Mouse (Mus musculus) spleen, adult 18-20 months (tissue): ENCODE measurements around the gene Pygm.
A peak's percentile ranks its signal among the peaks of the same experiment; 100 is the strongest.

Experiments
- DNase-seq, 2 experiments: peaks; one replicate each; pipeline ENCODE4 v3.0.0; 2022; ENCODE audit warnings: mixed read lengths in 2 of 2

The Pygm gene

GRCm38 (mm10) chr19:6416124-6416770 lies 32.0 kb downstream of the Pygm start:
- no peak for DNase-seq

DNA sequence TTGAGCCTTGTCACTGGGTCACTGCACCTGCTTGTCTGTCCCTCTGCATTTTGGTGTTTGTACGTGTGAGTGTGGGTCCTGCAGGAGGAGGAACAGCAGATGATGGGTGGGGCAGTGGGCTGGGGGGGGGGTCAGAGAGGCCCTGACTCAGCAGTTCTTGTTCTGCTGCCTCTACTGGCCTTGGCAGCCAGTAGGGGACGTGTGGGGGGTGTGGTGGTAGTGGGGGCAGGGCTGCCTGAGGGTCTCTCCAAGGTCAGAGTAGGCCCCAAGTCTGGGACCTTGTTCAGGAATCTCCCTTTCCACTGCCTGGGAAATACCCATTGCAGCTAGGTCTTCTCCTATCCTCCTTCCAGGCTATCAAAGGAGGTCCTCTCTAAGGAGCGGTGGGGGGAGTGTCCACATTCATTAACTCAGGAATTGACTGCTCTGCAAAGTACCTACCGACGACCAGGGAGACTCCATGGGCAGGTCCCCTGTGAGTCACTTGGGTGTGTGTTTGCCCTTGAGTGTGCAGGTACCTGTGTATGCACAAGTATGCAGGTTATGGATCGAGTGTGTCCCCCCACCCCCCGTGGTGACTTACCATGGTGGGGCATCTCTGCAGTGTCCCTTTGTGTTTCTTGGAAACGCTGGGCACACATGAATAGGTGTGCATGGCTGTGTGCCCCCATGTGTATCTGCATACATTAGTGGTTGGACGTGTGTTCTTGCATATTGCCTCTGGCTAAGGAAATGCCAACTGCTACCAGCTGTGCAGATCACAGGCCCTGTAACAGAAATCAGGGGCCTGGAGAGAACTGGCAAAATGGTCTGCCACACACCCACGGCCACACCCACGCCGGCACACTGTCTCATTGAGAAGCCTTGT lies 32.9 kb downstream of the Pygm start:
- DNase-seq = no peak

DNA sequence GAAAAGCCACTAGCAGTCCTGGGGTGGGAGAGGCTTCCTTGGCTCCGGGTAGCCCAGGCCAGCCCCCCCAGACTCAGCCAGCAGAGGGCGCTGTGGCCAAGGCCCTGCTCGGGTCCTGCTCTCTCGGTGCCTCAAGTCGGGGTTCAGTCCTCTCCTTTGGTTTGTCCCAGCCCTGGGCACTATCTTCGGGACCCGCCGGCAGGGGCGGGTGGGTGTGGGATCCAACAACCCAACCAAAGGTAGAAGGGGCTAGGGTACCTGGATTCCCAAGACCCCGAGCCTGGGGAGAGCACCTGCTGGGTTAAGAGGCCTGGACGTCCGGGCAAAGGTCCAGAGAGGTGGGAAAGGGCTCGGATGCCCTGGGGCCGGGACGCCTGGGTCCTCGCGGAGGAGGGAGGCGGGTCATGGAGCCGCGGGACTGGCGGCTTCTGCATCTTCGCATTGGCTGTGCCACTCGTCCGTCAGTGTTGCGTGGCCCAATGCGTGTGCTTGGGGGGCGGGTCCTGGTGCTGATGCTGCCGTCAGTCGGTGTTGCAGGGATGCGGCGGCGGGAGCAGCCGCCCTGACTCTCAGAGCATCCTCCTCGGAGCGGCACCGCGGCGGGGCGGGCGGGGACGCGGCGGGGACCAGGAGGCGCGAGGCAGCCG lies 34.2 kb downstream of the Pygm start, which contains the start of gene Nrxn2:
Nrxn2 (plus strand) TSS at position 499 of the 647 bp plus-strand sequence.
- peak; percentile 73 to 85 for DNase-seq

DNA sequence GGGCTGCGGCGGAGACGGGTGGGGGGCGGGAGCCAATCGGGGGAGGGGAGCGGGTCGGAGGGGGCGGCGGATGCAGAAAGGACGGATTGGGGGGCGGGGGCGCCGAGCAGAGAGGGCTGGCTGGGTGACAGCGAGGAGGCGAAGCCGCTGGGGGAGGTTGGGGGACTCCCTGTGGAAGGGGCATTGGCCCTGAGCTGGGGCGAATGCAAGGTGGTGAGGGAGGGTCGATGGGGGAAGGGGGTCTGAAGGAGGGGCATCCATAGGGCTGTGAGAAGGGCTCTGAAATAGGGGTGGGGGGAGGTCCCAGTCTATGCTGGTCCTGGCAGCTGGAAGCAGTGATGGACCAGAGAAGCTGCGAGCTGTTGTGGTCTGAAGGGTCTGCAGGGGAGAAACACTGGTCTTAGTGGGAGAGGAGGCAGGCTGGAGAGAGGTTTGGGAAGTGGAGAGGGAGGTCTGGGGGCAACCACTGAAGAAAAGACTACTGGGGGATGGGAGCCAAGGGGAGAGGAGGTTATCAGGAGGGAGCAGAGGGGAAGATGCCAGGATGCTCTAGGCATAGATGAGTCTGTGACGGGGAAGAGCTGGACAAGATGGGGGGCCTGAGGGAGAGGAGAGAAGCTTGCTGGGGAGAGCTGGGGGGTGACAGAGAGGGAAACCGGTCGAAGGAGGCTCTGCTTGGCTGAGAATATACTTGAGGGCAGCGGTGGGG lies 34.9 kb downstream of the Pygm start:
- no peak for DNase-seq

- DNase-seq = no peak
These were observed 35.7 kb downstream of the Pygm start for GRCm38 (mm10) chr19:6419805-6420310.

GRCm38 (mm10) chr19:6420481-6421210 lies 36.4 kb downstream of the Pygm start:
- DNase-seq = no peak

- DNase-seq = no peak
These were observed 37.0 kb downstream of the Pygm start for GRCm38 (mm10) chr19:6421211-6421590.

- no peak for DNase-seq
These were observed 37.8 kb downstream of the Pygm start for GRCm38 (mm10) chr19:6422014-6422413.

- no peak for DNase-seq
These were observed 39.0 kb downstream of the Pygm start for GRCm38 (mm10) chr19:6423241-6423640.

- no peak for DNase-seq
These were observed 40.1 kb downstream of the Pygm start for GRCm38 (mm10) chr19:6424137-6424881.

GRCm38 (mm10) chr19:6425595-6425994 lies 41.4 kb downstream of the Pygm start:
- DNase-seq = no peak

GRCm38 (mm10) chr19:6426703-6427500 lies 42.7 kb downstream of the Pygm start:
- DNase-seq = peak in 1 of 2 experiments; percentile 46

DNA sequence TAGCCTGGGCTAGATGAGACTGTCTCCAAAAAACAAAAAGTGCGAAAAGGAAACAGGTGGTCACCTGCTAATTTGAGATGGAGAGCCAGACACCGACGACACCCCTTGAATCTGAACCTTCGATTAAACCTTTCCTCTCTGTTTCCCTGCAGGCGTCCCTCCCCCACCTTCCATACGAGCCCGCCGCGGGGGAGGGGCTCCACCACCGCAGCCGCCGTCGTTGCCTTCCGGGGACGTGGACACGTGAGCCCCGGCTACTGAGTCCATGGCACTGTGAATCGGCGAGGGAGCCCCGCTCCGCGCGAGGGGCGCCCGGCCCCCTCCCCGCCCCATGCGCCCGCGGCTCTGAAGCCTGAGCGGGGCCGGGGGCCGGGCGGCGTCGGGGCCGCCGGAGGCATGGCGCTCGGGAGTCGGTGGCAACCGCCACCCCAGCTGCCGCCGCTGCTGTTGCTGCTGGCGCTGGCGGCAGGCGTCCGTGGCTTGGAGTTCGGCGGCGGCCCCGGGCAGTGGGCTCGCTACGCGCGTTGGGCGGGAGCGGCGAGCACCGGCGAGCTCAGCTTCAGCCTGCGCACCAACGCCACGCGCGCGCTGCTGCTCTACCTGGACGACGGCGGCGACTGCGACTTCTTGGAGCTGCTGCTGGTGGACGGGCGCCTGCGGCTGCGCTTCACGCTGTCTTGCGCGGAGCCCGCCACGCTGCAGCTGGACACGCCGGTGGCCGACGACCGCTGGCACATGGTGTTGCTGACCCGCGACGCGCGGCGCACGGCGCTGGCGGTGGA lies 43.6 kb downstream of the Pygm start:
- no peak for DNase-seq

DNA sequence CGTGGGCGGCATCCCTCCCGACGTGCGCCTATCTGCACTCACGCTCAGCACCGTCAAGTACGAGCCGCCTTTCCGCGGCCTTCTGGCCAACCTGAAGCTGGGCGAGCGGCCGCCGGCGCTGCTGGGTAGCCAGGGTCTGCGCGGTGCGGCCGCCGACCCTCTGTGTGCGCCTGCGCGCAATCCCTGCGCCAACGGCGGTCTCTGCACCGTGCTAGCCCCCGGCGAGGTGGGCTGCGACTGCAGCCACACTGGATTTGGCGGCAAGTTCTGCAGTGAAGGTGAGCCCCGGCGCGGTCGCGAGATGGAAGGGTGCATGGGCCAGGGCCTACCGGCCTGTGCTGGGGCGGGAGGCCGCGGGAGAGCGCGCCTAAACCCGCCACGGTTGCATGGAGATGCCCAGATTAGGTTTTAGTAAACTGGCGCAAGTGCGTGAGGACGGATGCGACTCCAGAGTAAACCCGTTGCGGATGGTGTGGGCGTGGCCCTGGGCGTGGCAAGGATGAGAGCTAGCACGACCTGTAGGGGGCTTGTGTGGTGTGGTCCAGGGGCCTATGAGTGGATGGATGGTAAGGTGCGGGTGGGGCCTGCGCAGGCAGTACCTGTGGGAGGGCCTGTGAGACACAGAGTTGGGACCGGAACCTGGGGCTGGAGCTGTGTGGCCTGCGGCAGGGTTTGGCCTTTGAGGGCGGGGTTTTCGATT lies 44.5 kb downstream of the Pygm start:
- no peak for DNase-seq

- DNase-seq = no peak
These were observed 58.8 kb downstream of the Pygm start for GRCm38 (mm10) chr19:6443016-6443415.

- no peak for DNase-seq
These were observed 61.7 kb downstream of the Pygm start for GRCm38 (mm10) chr19:6445761-6446423.

GRCm38 (mm10) chr19:6446736-6447437 lies 62.7 kb downstream of the Pygm start:
- no peak for DNase-seq
